8 mouse cellular contexts compared by ENCODE assay signal in genomic region chr2:11503736-11504135, GRCm38 (mm10). TPM values are rescaled to one million over a fixed set of nuclear protein-coding genes. Genes with fewer than 3 reads are reported as not detected.
DNase-seq lines count a peak whose midpoint lies in the region; ATAC-seq and TF ChIP-seq lines count a peak whose summit lies in the region.

No protein-coding gene starts in this region.

- H3K27me3 ChIP-seq in ES-Bruce4 (ENCODE audit: control insufficient read depth, insufficient read depth, low read length, poor library complexity, severe bottlenecking): no peaks in the 10 kb centered on the region
- H3K27me3 ChIP-seq in hindbrain, embryonic 13.5 days: peaks cover 20% of the 10 kb centered on the region
- H3K27me3 ChIP-seq in midbrain, embryonic 12.5 days: peaks cover 31% of the 10 kb centered on the region
- H3K27me3 ChIP-seq in cerebellum, adult 2 months (ENCODE audit: control insufficient read depth, insufficient read depth, low read length): no peaks in the 10 kb centered on the region

- no peak overlapping the region for H3K27ac ChIP-seq in ES-Bruce4 (ENCODE audit: insufficient read depth, low read length)
- no peak overlapping the region for H3K27ac ChIP-seq in hindbrain, embryonic 13.5 days
- no peak overlapping the region for H3K27ac ChIP-seq in midbrain, embryonic 12.5 days (replicated peaks)
- no peak overlapping the region for H3K27ac ChIP-seq in cerebellum, adult 2 months (ENCODE audit: insufficient read depth, low read length)

- H3K4me2 ChIP-seq in hindbrain, embryonic 13.5 days: peak overlapping the region; percentile 82
- H3K4me2 ChIP-seq in midbrain, embryonic 12.5 days (replicated peaks): peak overlapping the region; percentile 91

- peak overlapping the region; percentile 83 for H3K4me3 ChIP-seq in ES-Bruce4 (ENCODE audit: low read depth, low read length)
- H3K4me3 ChIP-seq in hindbrain, embryonic 13.5 days: peak overlapping the region; percentile 69
- peak overlapping the region; percentile 64 for H3K4me3 ChIP-seq in midbrain, embryonic 12.5 days
- no peak overlapping the region for H3K4me3 ChIP-seq in cerebellum, adult 2 months (replicated peaks; ENCODE audit: insufficient read depth, low read depth, low read length)

- no peak for ATAC-seq in hindbrain, embryonic 13.5 days (ENCODE audit: low FRiP score)
- no peak for ATAC-seq in midbrain, embryonic 12.5 days (ENCODE audit: low FRiP score, low read depth)

- H3K9me3 ChIP-seq in ES-Bruce4 (replicated peaks; ENCODE audit: control insufficient read depth, insufficient read depth, low read length, poor library complexity, severe bottlenecking): no peaks in the 10 kb centered on the region
- no peaks in the 10 kb centered on the region for H3K9me3 ChIP-seq in hindbrain, embryonic 13.5 days
- no peaks in the 10 kb centered on the region for H3K9me3 ChIP-seq in midbrain, embryonic 12.5 days

- 0 out of 2 replicates have a peak overlapping the region, but pooled peaks have one; percentile 53 for H3K9ac ChIP-seq in ES-Bruce4 (ENCODE audit: low read depth, poor library complexity, severe bottlenecking)
- peak overlapping the region; percentile 86 for H3K9ac ChIP-seq in hindbrain, embryonic 13.5 days
- H3K9ac ChIP-seq in midbrain, embryonic 12.5 days (replicated peaks): no peak overlapping the region

- DNase-seq in heart, adult 11 months: peak; percentile 90
- no peak for DNase-seq in heart, adult 18-20 months
- DNase-seq in cerebellum, adult 2 months: no peak
- no peak for DNase-seq in right cerebral cortex, postnatal 36 days (ENCODE audit: low spot score in 2 of 2)
- no peak for DNase-seq in gastrocnemius, adult 18-20 months (ENCODE audit: low spot score)

- TF ChIP-seq POLR2A in ES-Bruce4 (IDR thresholded peaks at IDR 0.05; ENCODE audit: insufficient read depth, low read length): no peak
- TF ChIP-seq POLR2A in cerebellum, adult 2 months (IDR thresholded peaks at IDR 0.05; ENCODE audit: borderline replicate concordance, insufficient read depth, low read length): no peak

- TF ChIP-seq CTCF in ES-Bruce4 (IDR thresholded peaks at IDR 0.05; ENCODE audit: low read depth, low read length): no peak
- no peak for TF ChIP-seq CTCF in cerebellum, adult 2 months (IDR thresholded peaks at IDR 0.05; ENCODE audit: borderline replicate concordance, insufficient read depth, low read depth, low read length)

- H3K36me3 ChIP-seq in ES-Bruce4 (ENCODE audit: control insufficient read depth, insufficient read depth, low read length, poor library complexity, severe bottlenecking): no peaks in the 10 kb centered on the region
- H3K36me3 ChIP-seq in hindbrain, embryonic 13.5 days: no peaks in the 10 kb centered on the region
- H3K36me3 ChIP-seq in midbrain, embryonic 12.5 days: no peaks in the 10 kb centered on the region

- TF ChIP-seq EP300 in ES-Bruce4 (IDR thresholded peaks at IDR 0.05; ENCODE audit: insufficient read depth, low read depth, low read length): no peak

- no peaks in the 10 kb centered on the region for H3K4me1 ChIP-seq in ES-Bruce4 (ENCODE audit: control insufficient read depth, insufficient read depth, low read length)
- H3K4me1 ChIP-seq in hindbrain, embryonic 13.5 days (replicated peaks): peaks cover 36% of the 10 kb centered on the region
- H3K4me1 ChIP-seq in midbrain, embryonic 12.5 days: peaks cover 33% of the 10 kb centered on the region
- H3K4me1 ChIP-seq in cerebellum, adult 2 months (ENCODE audit: control insufficient read depth, insufficient read depth, low read length): no peaks in the 10 kb centered on the region; the same call in 1 of the 2 replicates

- WGBS in hindbrain, embryonic 13.5 days: 21% methylated on average over 7 of the region's 7 CpGs
- WGBS in midbrain, embryonic 12.5 days: 23% methylated on average over 7 of the region's 7 CpGs
- WGBS in cerebellum, adult 2 months: 41% methylated on average over 7 of the region's 7 CpGs

RNA-seq across cellular contexts. Expression of gene Pfkfb3, which starts 50.1 kb away (rescaled TPM):
- total RNA-seq in heart, adult 18-20 months (2021): 10 to 100 TPM; 11.3 to 23.2 TPM
- polyA plus RNA-seq in ES-Bruce4 (2011; ENCODE audit: insufficient read depth, insufficient read length, low read depth, missing spikeins): 73.8 and 74.9 TPM in 2 replicates
- 27.3 and 27.5 TPM in 2 replicates for polyA plus RNA-seq in hindbrain, embryonic 13.5 days (2015; fragmentation: Nextera tagmentation; extraction: Ambion mirVana)
- 14.9 and 16.3 TPM in 2 replicates for polyA plus RNA-seq in midbrain, embryonic 12.5 days (2016; fragmentation: Nextera tagmentation; extraction: Ambion mirVana)
- polyA plus RNA-seq in cerebellum, adult 2 months (2012; rRNA removed): 33.8 and 38.2 TPM in 2 replicates
- total RNA-seq in gastrocnemius, adult 18-20 months (2021): 100 to 1,000 TPM; 140 to 400 TPM
